Mouse (Mus musculus) MEL (cell line): ENCODE measurements around the gene Sectm1b. TPM values are rescaled to one million over a fixed set of nuclear protein-coding genes. Genes with fewer than 3 reads are reported as not detected.

Source experiments
- DNase-seq: peaks from one replicate; pipeline ENCODE4 v3.0.0; 2011; ENCODE audit warnings: low read depth, low spot score
- H3K27ac ChIP-seq: 2 replicates; pipeline ENCODE4 v1.5.1; 2012; ENCODE audit warnings: low read depth, mild to moderate bottlenecking, control low read depth, low read length, moderate library complexity; ENCODE audit not compliant: control insufficient read depth
- H3K27me3 ChIP-seq, 2 experiments: fragments of 150-350 bp in 1 of 2; sonication (generic) in 1 of 2; 2 replicates each; pipeline ENCODE4 v1.6.1; 2012; ENCODE audit warnings: low read length in 2 of 2, mild to moderate bottlenecking in 2 of 2, improper control_type of control experiment in 1 of 2, moderate library complexity in 1 of 2; ENCODE audit not compliant: insufficient read depth in 2 of 2, control insufficient read depth in 1 of 2
- H3K36me3 ChIP-seq, 2 experiments: 2 replicates each; pipeline ENCODE4 v1.6.1; 2012 to 2014; ENCODE audit warnings: low read length in 2 of 2, improper control_type of control experiment in 1 of 2, inconsistent platforms in 1 of 2, mild to moderate bottlenecking in 1 of 2; ENCODE audit not compliant: insufficient read depth in 2 of 2, control insufficient read depth in 1 of 2
- H3K4me1 ChIP-seq, 2 experiments: fragments of 150-350 bp in 1 of 2; sonication (generic) in 1 of 2; 2 replicates each; pipeline ENCODE4 v1.6.1; 2012; ENCODE audit warnings: low read length in 2 of 2, improper control_type of control experiment in 1 of 2, mild to moderate bottlenecking in 1 of 2; ENCODE audit not compliant: insufficient read depth in 2 of 2, control insufficient read depth in 1 of 2
- H3K4me3 ChIP-seq, 2 experiments: fragments of 150-350 bp in 1 of 2; sonication (generic) in 1 of 2; 2 replicates each; pipeline ENCODE4 v1.5.1; 2012; ENCODE audit warnings: low read depth in 2 of 2, low read length in 2 of 2, mild to moderate bottlenecking in 2 of 2, moderate library complexity in 2 of 2, control low read depth in 1 of 2, improper control_type of control experiment in 1 of 2; ENCODE audit not compliant: control insufficient read depth in 1 of 2, insufficient read depth in 1 of 2
- H3K79me2 ChIP-seq: 2 replicates; pipeline ENCODE4 v1.6.1; 2012; ENCODE audit warnings: mild to moderate bottlenecking, low read length, moderate library complexity; ENCODE audit not compliant: control insufficient read depth, poor library complexity, insufficient read depth
- H3K9ac ChIP-seq: 2 replicates; pipeline ENCODE4 v1.6.1; 2012; ENCODE audit warnings: low read depth, mild to moderate bottlenecking, control low read depth, low read length, moderate library complexity; ENCODE audit not compliant: control insufficient read depth, poor library complexity, severe bottlenecking
- H3K9me3 ChIP-seq: fragments of 150-350 bp; sonication (generic); replicated peaks from 2 replicates; pipeline ENCODE4 v1.6.1; 2012; ENCODE audit warnings: mild to moderate bottlenecking, low read length, improper control_type of control experiment, moderate library complexity; ENCODE audit not compliant: insufficient read depth
- BHLHE40 ChIP-seq: IDR thresholded peaks from 2 replicates; pipeline ENCODE4 v1.6.1; 2012; ENCODE audit warnings: low read depth, mild to moderate bottlenecking, inconsistent platforms, low read length, improper control_type of control experiment, borderline replicate concordance
- CHD1 ChIP-seq: IDR thresholded peaks from 2 replicates; pipeline ENCODE4 v1.6.1; 2012; ENCODE audit warnings: low read depth, mild to moderate bottlenecking, inconsistent platforms, low read length, improper control_type of control experiment
- CTCF ChIP-seq, 3 experiments: IDR thresholded peaks in 2 of 3; conservative IDR thresholded peaks in 1 of 3; 2 replicates each; pipeline ENCODE4 v1.5.1; 2011 to 2012; ENCODE audit warnings: low read length in 3 of 3, low read depth in 2 of 3, mild to moderate bottlenecking in 2 of 3, improper control_type of control experiment in 1 of 3, inconsistent platforms in 1 of 3, mixed read lengths in 1 of 3, moderate library complexity in 1 of 3; ENCODE audit not compliant: control insufficient read depth in 1 of 3, insufficient read depth in 1 of 3, poor library complexity in 1 of 3, severe bottlenecking in 1 of 3
- ETS1 ChIP-seq: IDR thresholded peaks from 2 replicates; pipeline ENCODE4 v1.6.1; 2012; ENCODE audit warnings: low read depth, mild to moderate bottlenecking, inconsistent platforms, low read length, improper control_type of control experiment, moderate library complexity
- GATA1 ChIP-seq: IDR thresholded peaks from 2 replicates; pipeline ENCODE4 v1.6.1; 2011; ENCODE audit warnings: low read depth, low read length, improper control_type of control experiment
- HCFC1 ChIP-seq: IDR thresholded peaks from 2 replicates; pipeline ENCODE4 v1.6.1; 2012; ENCODE audit warnings: low read depth, mild to moderate bottlenecking, inconsistent platforms, low read length, improper control_type of control experiment, moderate library complexity
- KAT2A ChIP-seq: conservative IDR thresholded peaks from 2 replicates; pipeline ENCODE4 v1.6.1; 2012; ENCODE audit warnings: low read depth, low read length, improper control_type of control experiment, inconsistent platforms
- MAX ChIP-seq: IDR thresholded peaks from 2 replicates; pipeline ENCODE4 v1.6.1; 2011; ENCODE audit warnings: low read length, improper control_type of control experiment
- MAZ ChIP-seq: IDR thresholded peaks from 2 replicates; pipeline ENCODE4 v1.6.1; 2012; ENCODE audit warnings: low read depth, mild to moderate bottlenecking, inconsistent platforms, low read length, improper control_type of control experiment
- MXI1 ChIP-seq: IDR thresholded peaks from 2 replicates; pipeline ENCODE4 v1.6.1; 2011; ENCODE audit warnings: mild to moderate bottlenecking, low read depth, low read length, improper control_type of control experiment
- MYC ChIP-seq: IDR thresholded peaks from 2 replicates; pipeline ENCODE4 v1.6.1; 2011; ENCODE audit warnings: low read depth, mild to moderate bottlenecking, low read length, improper control_type of control experiment, moderate library complexity
- NELFE ChIP-seq: IDR thresholded peaks from 2 replicates; pipeline ENCODE4 v1.6.1; 2011; ENCODE audit warnings: low read depth, low read length, improper control_type of control experiment
- RCOR1 ChIP-seq: IDR thresholded peaks from 2 replicates; pipeline ENCODE4 v1.6.1; 2012; ENCODE audit warnings: low read depth, mild to moderate bottlenecking, inconsistent platforms, low read length, improper control_type of control experiment
- SIN3A ChIP-seq: IDR thresholded peaks from 2 replicates; pipeline ENCODE4 v1.6.1; 2012; ENCODE audit warnings: low read length, improper control_type of control experiment, inconsistent platforms
- TBP ChIP-seq: IDR thresholded peaks from 2 replicates; pipeline ENCODE4 v1.8.0; 2011; ENCODE audit warnings: low read depth, low read length, improper control_type of control experiment
- TCF12 ChIP-seq: IDR thresholded peaks from 2 replicates; pipeline ENCODE4 v1.6.1; 2014; ENCODE audit warnings: low read depth, mild to moderate bottlenecking, inconsistent platforms, low read length, improper control_type of control experiment, moderate library complexity
- USF1 ChIP-seq: IDR thresholded peaks from 2 replicates; pipeline ENCODE4 v1.6.1; 2014; ENCODE audit warnings: low read depth, mild to moderate bottlenecking, inconsistent platforms, low read length, improper control_type of control experiment, moderate library complexity
- USF2 ChIP-seq, 2 experiments: IDR thresholded peaks; 2 replicates each; pipeline ENCODE4 v1.6.1; 2011 to 2012; ENCODE audit warnings: improper control_type of control experiment in 2 of 2, low read length in 2 of 2, borderline replicate concordance in 1 of 2, inconsistent platforms in 1 of 2, low read depth in 1 of 2, mild to moderate bottlenecking in 1 of 2; ENCODE audit not compliant: insufficient read depth in 1 of 2
- ZC3H11A ChIP-seq: IDR thresholded peaks from 2 replicates; pipeline ENCODE4 v1.6.1; 2012; ENCODE audit warnings: low read depth, mild to moderate bottlenecking, inconsistent platforms, low read length, improper control_type of control experiment
- ZNF384 ChIP-seq: IDR thresholded peaks from 2 replicates; pipeline ENCODE4 v1.6.1; 2012; ENCODE audit warnings: low read depth, mild to moderate bottlenecking, inconsistent platforms, low read length, improper control_type of control experiment
- polyA plus RNA-seq, 2 experiments: library from polyadenylated mRNA; stranded (reverse) in 1 of 2; unstranded in 1 of 2; fragments of >175 nt in 1 of 2; fragments of >200 nt in 1 of 2; gene quantifications; 2 replicates each; pipeline versions ENCODE4 v1.2.1 to v1.2.4; 2012; ENCODE audit warnings: low replicate concordance in 2 of 2, low read depth in 1 of 2; ENCODE audit not compliant: insufficient read length in 2 of 2, insufficient read depth in 1 of 2, missing spikeins in 1 of 2
- total RNA-seq: library from RNA; depleted of rRNA; stranded (reverse); fragments of 300-350 nt; gene quantifications from 2 replicates; pipeline ENCODE4 v1.2.3, GENCODE M21; 2012; rRNA removed

Sectm1b gene
- total and polyA plus RNA-seq, 3 experiments: 0.14 TPM; not detected in 2

- H3K27me3 ChIP-seq: no peaks in the 10 kb centered on the region
- H3K9me3 ChIP-seq: no peaks in the 10 kb centered on the region
- H3K4me3 ChIP-seq: no peak overlapping the region
- no peak overlapping the region for H3K9ac ChIP-seq
- no peaks in the 10 kb centered on the region for H3K79me2 ChIP-seq
- TF ChIP-seq CHD1: no peak
- 0 out of 2 replicates have a peak, but pooled peaks have one; percentile 8 for TF ChIP-seq RCOR1
- TF ChIP-seq MAX: peak; percentile 54; the same call in 1 of the 2 replicates
- no peak for TF ChIP-seq USF1
- no peak for TF ChIP-seq MAZ
- TF ChIP-seq GATA1: no peak
- peak; percentile 40; the same call in 1 of the 2 replicates for TF ChIP-seq SIN3A
- TF ChIP-seq TBP: no peak
- no peak for TF ChIP-seq HCFC1
- no peak for TF ChIP-seq TCF12
- TF ChIP-seq NELFE: no peak
- TF ChIP-seq ZC3H11A: no peak
- TF ChIP-seq MXI1: 0 out of 2 replicates have a peak, but pooled peaks have one; percentile 27
- no peak for TF ChIP-seq KAT2A
- no peak for TF ChIP-seq BHLHE40
- no peak for TF ChIP-seq USF2 (IDR thresholded peaks at IDR 0.05; ENCODE audit: borderline replicate concordance in 1 of 2, insufficient read depth in 1 of 2, low read depth in 1 of 2, low read length in 2 of 2)
- TF ChIP-seq MYC: no peak
- TF ChIP-seq ZNF384: no peak
- no peak for TF ChIP-seq CTCF (IDR thresholded peaks at IDR 0.05 in 2 of 3, conservative IDR thresholded peaks at IDR 0.05 in 1 of 3; ENCODE audit: control insufficient read depth in 1 of 3, insufficient read depth in 1 of 3, low read depth in 2 of 3, low read length in 3 of 3, poor library complexity in 1 of 3, severe bottlenecking in 1 of 3)
- no peak for TF ChIP-seq ETS1
- H3K4me1 ChIP-seq: peaks cover 7 to 10% of the 10 kb centered on the region in 2 experiments
- peak; percentile 48 for DNase-seq
- H3K36me3 ChIP-seq: no peaks in the 10 kb centered on the region
- H3K27ac ChIP-seq: no peak overlapping the region
These were observed 57.2 kb downstream of the Sectm1b start for GRCm38 (mm10) chr11:121006184-121006583.

GRCm38 (mm10) chr11:121004281-121004680 lies 59.1 kb downstream of the Sectm1b start:
- DNase-seq: no peak
- Histone ChIP-seq H3K4me1 (peaks cover 2 to 10% of the 10 kb centered on the region in 2 experiments), H3K36me3 (no peaks in the 10 kb centered on the region), H3K27ac (no peak overlapping the region)
- TF ChIP-seq MAZ (0 out of 2 replicates have a peak, but pooled peaks have one; percentile 22), MYC (no peak)
- TF ChIP-seq, all 39 proteins: peak for 1
- Histone ChIP-seq H3K27me3 (no peaks in the 10 kb centered on the region), H3K9me3 (no peaks in the 10 kb centered on the region), H3K4me3 (no peak overlapping the region), H3K9ac (no peak overlapping the region), H3K79me2 (no peaks in the 10 kb centered on the region)

Other genes with a start within 250 kb of the Sectm1b start
- gene Fasn, start 239.0 kb downstream of the Sectm1b start, total RNA-seq: 317 and 342 TPM in 2 replicates
- 100 to 1,000 TPM; 256 to 313 TPM for gene Fasn, start 239.0 kb downstream of the Sectm1b start, polyA plus RNA-seq
- 4.4 and 5.3 TPM in 2 replicates for gene Ccdc57, start 130.7 kb downstream of the Sectm1b start, total RNA-seq
- gene Ccdc57, start 130.7 kb downstream of the Sectm1b start, polyA plus RNA-seq: 1 to 10 TPM in 1 of 2 experiments, not detected in 1; 7.4 TPM
- gene Slc16a3, start 115.1 kb downstream of the Sectm1b start, total RNA-seq: 570 and 748 TPM in 2 replicates
- gene Slc16a3, start 115.1 kb downstream of the Sectm1b start, polyA plus RNA-seq: 100 to 1,000 TPM in 1 of 2 experiments, 10 to 100 TPM in 1; 85.7 to 610 TPM
- gene Csnk1d, start 72.2 kb downstream of the Sectm1b start, total RNA-seq: 81.3 and 83.2 TPM in 2 replicates
- 100 to 1,000 TPM; 121 to 329 TPM for gene Csnk1d, start 72.2 kb downstream of the Sectm1b start, polyA plus RNA-seq
- 0.39 and 0.58 TPM in 2 replicates for gene Cd7, start 24.2 kb downstream of the Sectm1b start, total RNA-seq
- under 1 TPM in 1 of 2 experiments, not detected in 1; 0.33 TPM for gene Cd7, start 24.2 kb downstream of the Sectm1b start, polyA plus RNA-seq
- gene Sectm1a, start 17.7 kb upstream of the Sectm1b start, total RNA-seq: 19.8 and 22.0 TPM in 2 replicates
- gene Sectm1a, start 17.7 kb upstream of the Sectm1b start, polyA plus RNA-seq: 10 to 100 TPM in 1 of 2 experiments, not detected in 1; 22.3 TPM
- 44.7 and 45.7 TPM in 2 replicates for gene Tex19.2, start 55.1 kb upstream of the Sectm1b start, total RNA-seq
- gene Tex19.2, start 55.1 kb upstream of the Sectm1b start, polyA plus RNA-seq: 10 to 100 TPM in 1 of 2 experiments, not detected in 1; 34.5 TPM
- 0.19 and 0.62 TPM in 2 replicates for gene Tex19.1, start 82.6 kb upstream of the Sectm1b start, total RNA-seq
- gene Tex19.1, start 82.6 kb upstream of the Sectm1b start, polyA plus RNA-seq: under 1 TPM in 1 of 2 experiments, not detected in 1; 0.10 TPM
- gene Uts2r, start 96.7 kb upstream of the Sectm1b start, total RNA-seq: not detected in 2 replicates
- not detected for gene Uts2r, start 96.7 kb upstream of the Sectm1b start, polyA plus RNA-seq
- 6.4 and 7.1 TPM in 2 replicates for gene Hexdc, start 140.9 kb upstream of the Sectm1b start, total RNA-seq
- 1 to 10 TPM in 1 of 2 experiments, not detected in 1; 9.0 TPM for gene Hexdc, start 140.9 kb upstream of the Sectm1b start, polyA plus RNA-seq
- gene Ogfod3, start 141.1 kb upstream of the Sectm1b start, total RNA-seq: 10.1 and 12.7 TPM in 2 replicates
- 10 to 100 TPM in 1 of 2 experiments, not detected in 1; 12.3 TPM for gene Ogfod3, start 141.1 kb upstream of the Sectm1b start, polyA plus RNA-seq
- 42.5 and 46.1 TPM in 2 replicates for gene Cybc1, start 165.8 kb upstream of the Sectm1b start, total RNA-seq
- 10 to 100 TPM in 1 of 2 experiments, not detected in 1; 43.6 TPM for gene Cybc1, start 165.8 kb upstream of the Sectm1b start, polyA plus RNA-seq
- 31.9 and 45.3 TPM in 2 replicates for gene Narf, start 173.7 kb upstream of the Sectm1b start, total RNA-seq
- gene Narf, start 173.7 kb upstream of the Sectm1b start, polyA plus RNA-seq: 10 to 100 TPM in 1 of 2 experiments, not detected in 1; 44.9 TPM
- gene Foxk2, start 196.4 kb upstream of the Sectm1b start, total RNA-seq: 59.6 and 64.5 TPM in 2 replicates
- gene Foxk2, start 196.4 kb upstream of the Sectm1b start, polyA plus RNA-seq: 100 to 1,000 TPM in 1 of 2 experiments, 10 to 100 TPM in 1; 68.0 to 317 TPM